Mouse (Mus musculus): ENCODE data around the gene Matn3.

DNA sequence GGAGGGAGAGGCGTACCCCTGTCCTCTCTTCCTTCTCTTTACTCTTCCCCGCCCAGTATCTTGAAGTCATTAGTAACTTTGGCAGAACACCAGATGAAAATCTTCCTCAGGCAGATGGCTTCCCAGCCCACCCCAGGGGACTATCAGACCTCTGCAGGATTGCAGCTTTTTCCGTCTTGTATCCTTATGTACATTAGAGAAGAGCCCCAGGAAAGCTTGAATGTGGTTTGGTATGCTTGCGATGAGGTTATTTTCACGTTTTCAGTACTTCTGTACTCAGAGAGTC is 24.7 kb upstream of the Matn3 start:
- TF ChIP-seq CTCF (IDR thresholded peaks at IDR 0.05; ENCODE audit: low read depth, low read length) (no peak), POLR2A (IDR thresholded peaks at IDR 0.05; ENCODE audit: extremely low read depth, insufficient read depth, low read length) (no peak)

All from liver, adult 2 months (tissue).